ENCODE assay signal across 8 mouse cellular contexts in genomic region chr2:32509287-32509686, GRCm38 (mm10). TPM values are rescaled to one million over a fixed set of nuclear protein-coding genes. Genes with fewer than 3 reads are reported as not detected.
A peak's percentile ranks its signal among the peaks of the same experiment; 100 is the strongest.
DNase-seq lines count a peak whose midpoint lies in the region; ATAC-seq lines count a peak whose summit lies in the region.

No protein-coding gene starts in this region.

- no peak overlapping the region for H3K9ac ChIP-seq in embryonic facial prominence, embryonic 14.5 days (ENCODE audit: low read depth, low read length)
- H3K9ac ChIP-seq in intestine, embryonic 15.5 days: no peak overlapping the region

- H3K36me3 ChIP-seq in embryonic facial prominence, embryonic 14.5 days (ENCODE audit: control insufficient read depth, insufficient read depth, low read length): no peaks in the 10 kb centered on the region
- H3K36me3 ChIP-seq in intestine, embryonic 15.5 days: no peaks in the 10 kb centered on the region

- H3K27ac ChIP-seq in embryonic facial prominence, embryonic 14.5 days (replicated peaks; ENCODE audit: low read depth, low read length): no peak overlapping the region; the same call in 1 of the 2 replicates
- H3K27ac ChIP-seq in intestine, embryonic 15.5 days: peak overlapping the region; percentile 41; the same call in 1 of the 2 replicates

- H3K4me3 ChIP-seq in embryonic facial prominence, embryonic 14.5 days (ENCODE audit: low read depth, low read length): no peak overlapping the region
- no peak overlapping the region for H3K4me3 ChIP-seq in intestine, embryonic 15.5 days (replicated peaks)

- H3K4me2 ChIP-seq in embryonic facial prominence, embryonic 14.5 days (ENCODE audit: low read depth, low read length): no peak overlapping the region
- no peak overlapping the region for H3K4me2 ChIP-seq in intestine, embryonic 15.5 days (replicated peaks)

- 13% methylated on average over 4 of the region's 4 CpGs for WGBS in embryonic facial prominence, embryonic 14.5 days
- 21% methylated on average over 4 of the region's 4 CpGs for WGBS in intestine, embryonic 15.5 days

- H3K9me3 ChIP-seq in embryonic facial prominence, embryonic 14.5 days (ENCODE audit: control insufficient read depth, low read length): peaks cover 5% of the 10 kb centered on the region; the same call in 1 of the 2 replicates
- no peaks in the 10 kb centered on the region for H3K9me3 ChIP-seq in intestine, embryonic 15.5 days

- H3K27me3 ChIP-seq in embryonic facial prominence, embryonic 14.5 days (replicated peaks; ENCODE audit: control insufficient read depth, insufficient read depth, low read length): no peaks in the 10 kb centered on the region
- H3K27me3 ChIP-seq in intestine, embryonic 15.5 days (replicated peaks): no peaks in the 10 kb centered on the region

- ATAC-seq in embryonic facial prominence, embryonic 14.5 days (ENCODE audit: low read depth): no peak
- no peak for ATAC-seq in intestine, embryonic 15.5 days
- no peak for ATAC-seq in cerebellum, adult (ENCODE audit: insufficient number of reproducible peaks, low FRiP score, low TSS enrichment)

- peaks cover 6% of the 10 kb centered on the region for H3K4me1 ChIP-seq in embryonic facial prominence, embryonic 14.5 days (ENCODE audit: control insufficient read depth, insufficient read depth, low read length)
- H3K4me1 ChIP-seq in intestine, embryonic 15.5 days (replicated peaks): peaks cover 17% of the 10 kb centered on the region

- peak; percentile 42 for DNase-seq in retina, postnatal 1 day
- DNase-seq in retina, embryonic 14.5 days (ENCODE audit: low spot score): no peak
- DNase-seq in embryonic facial prominence, embryonic 14.5 days (ENCODE audit: low spot score): peak; percentile 65
- DNase-seq in lung, postnatal 14 days: peak; percentile 59
- no peak for DNase-seq in frontal cortex, postnatal 36 days (ENCODE audit: low spot score in 2 of 2)
- DNase-seq in Muller cell, postnatal 12 days (ENCODE audit: inconsistent ontology term): no peak

RNA-seq across cellular contexts. Expression of gene Fam102a, which starts 25.8 kb away (rescaled TPM):
- polyA plus RNA-seq in embryonic facial prominence, embryonic 14.5 days (2014; fragmentation: Nextera tagmentation; extraction: Ambion mirVana): 16.3 and 19.2 TPM in 2 replicates
- 9.7 and 9.8 TPM in 2 replicates for polyA plus RNA-seq in intestine, embryonic 15.5 days (2015; fragmentation: Nextera tagmentation; extraction: Ambion mirVana)

RNA-seq across cellular contexts. Expression of gene Slc25a25, which starts 58.0 kb away (rescaled TPM):
- 15.8 and 17.0 TPM in 2 replicates for polyA plus RNA-seq in embryonic facial prominence, embryonic 14.5 days (2014; fragmentation: Nextera tagmentation; extraction: Ambion mirVana)
- polyA plus RNA-seq in intestine, embryonic 15.5 days (2015; fragmentation: Nextera tagmentation; extraction: Ambion mirVana): 20.0 and 20.1 TPM in 2 replicates

RNA-seq across cellular contexts. Expression of gene Naif1, which starts 59.0 kb away (rescaled TPM):
- polyA plus RNA-seq in embryonic facial prominence, embryonic 14.5 days (2014; fragmentation: Nextera tagmentation; extraction: Ambion mirVana): 4.9 and 5.6 TPM in 2 replicates
- 4.7 and 5.0 TPM in 2 replicates for polyA plus RNA-seq in intestine, embryonic 15.5 days (2015; fragmentation: Nextera tagmentation; extraction: Ambion mirVana)

Comparison
In these comparisons a context has a peak if more than half of its experiments do, and no peak if none do; other contexts are left out.
1. DNase-seq: peak in retina, postnatal 1 day (single experiment), embryonic facial prominence, embryonic 14.5 days (single experiment) and lung, postnatal 14 days (single experiment); none in retina, embryonic 14.5 days (single experiment), frontal cortex, postnatal 36 days (0 of 2) and Muller cell, postnatal 12 days (single experiment).